Mouse (Mus musculus) intestine, embryonic 15.5 days (tissue): Measurements from ENCODE around the gene Arhgef2. TPM values are rescaled to one million over a fixed set of nuclear protein-coding genes. Genes with fewer than 3 reads are reported as not detected.

ENCODE experiments used
- ATAC-seq: fragments of 200-750 bp; cut with Nextera tagmentation; 2 replicates; pipeline ENCODE4 v1.8.0; 2017; ENCODE audit warnings: moderate TSS enrichment, moderate library complexity
- H3K27ac ChIP-seq: fragments of 300-500 bp; sonication (generic); 2 replicates; pipeline ENCODE4 v1.5.1; 2015; ENCODE audit warnings: mild to moderate bottlenecking, inconsistent platforms
- H3K27me3 ChIP-seq: fragments of 300-500 bp; sonication (generic); replicated peaks from 2 replicates; pipeline ENCODE4 v1.6.1; 2015; ENCODE audit warnings: inconsistent platforms
- H3K36me3 ChIP-seq: fragments of 300-500 bp; sonication (generic); 2 replicates; pipeline ENCODE4 v1.6.1; 2015; ENCODE audit warnings: inconsistent platforms
- H3K4me1 ChIP-seq: fragments of 300-500 bp; sonication (generic); replicated peaks from 2 replicates; pipeline ENCODE4 v1.6.1; 2015; ENCODE audit warnings: inconsistent platforms
- H3K4me2 ChIP-seq: fragments of 300-500 bp; sonication (generic); replicated peaks from 2 replicates; pipeline ENCODE4 v1.6.1; 2015; ENCODE audit warnings: mild to moderate bottlenecking, inconsistent platforms
- H3K4me3 ChIP-seq: fragments of 300-500 bp; sonication (generic); replicated peaks from 2 replicates; pipeline ENCODE4 v1.5.1; 2015; ENCODE audit warnings: inconsistent platforms
- H3K9ac ChIP-seq: fragments of 300-500 bp; sonication (generic); 2 replicates; pipeline ENCODE4 v1.6.1; 2015; ENCODE audit warnings: inconsistent platforms
- H3K9me3 ChIP-seq: fragments of 300-500 bp; sonication (generic); 2 replicates; pipeline ENCODE4 v1.6.1; 2016; ENCODE audit warnings: inconsistent platforms
- WGBS: fragments of 180-500 bp; shearing (Covaris S2); methylation state at CpG from one replicate; pipeline ENCODE4 v1.1.7; 2015; 5-methylcytosine and 5-hydroxymethylcytosine counted together
- polyA plus RNA-seq: library from polyadenylated mRNA; unstranded; fragments of >200 nt; fragmentation: Nextera tagmentation; extraction: Ambion mirVana; gene quantifications from 2 replicates; pipeline ENCODE4 v1.2.1, GENCODE M21; 2015

Arhgef2 gene
- polyA plus RNA-seq, 1 experiment from 2014 or later, result 60.4 TPM

DNA sequence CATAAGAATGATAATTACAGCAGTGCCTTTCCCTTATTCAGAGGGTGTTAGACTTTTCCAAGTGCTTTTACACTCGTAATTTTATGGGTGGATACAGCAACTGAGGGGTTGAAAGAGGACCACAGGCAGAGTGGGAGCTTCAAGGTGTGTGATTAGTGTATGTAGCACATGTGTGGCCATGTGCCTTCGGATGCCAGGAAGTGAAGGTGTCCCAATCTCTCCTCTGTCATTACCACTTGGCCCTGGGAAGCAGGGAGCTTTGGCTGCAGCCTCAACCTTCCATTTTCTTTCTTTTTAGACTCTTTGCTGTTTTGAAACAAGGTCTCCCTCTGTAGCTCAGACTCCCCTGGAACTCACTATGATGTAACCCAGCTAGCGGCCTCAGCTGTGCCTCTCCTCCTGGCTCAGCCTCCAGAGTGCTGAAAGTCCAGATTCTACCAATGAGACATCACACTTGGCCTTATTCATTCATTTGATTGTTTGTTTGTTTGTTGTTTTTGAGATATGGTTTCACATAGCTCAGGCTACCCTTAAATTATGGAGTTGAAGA is 11.3 kb downstream of the Arhgef2 start:
- ATAC-seq, result no peak
- H3K27me3 ChIP-seq, result no peaks in the 10 kb centered on the region
- H3K4me2 ChIP-seq, result peak overlapping the region; percentile 12; the same call in 1 of the 2 replicates
- WGBS, result 80% methylated on average over 3 of the region's 3 CpGs
- peaks cover 18% of the 10 kb centered on the region for H3K4me1 ChIP-seq
- no peak overlapping the region for H3K27ac ChIP-seq
- H3K9me3 ChIP-seq, result no peaks in the 10 kb centered on the region
- no peak overlapping the region for H3K9ac ChIP-seq
- no peaks in the 10 kb centered on the region for H3K36me3 ChIP-seq
- no peak overlapping the region for H3K4me3 ChIP-seq

DNA sequence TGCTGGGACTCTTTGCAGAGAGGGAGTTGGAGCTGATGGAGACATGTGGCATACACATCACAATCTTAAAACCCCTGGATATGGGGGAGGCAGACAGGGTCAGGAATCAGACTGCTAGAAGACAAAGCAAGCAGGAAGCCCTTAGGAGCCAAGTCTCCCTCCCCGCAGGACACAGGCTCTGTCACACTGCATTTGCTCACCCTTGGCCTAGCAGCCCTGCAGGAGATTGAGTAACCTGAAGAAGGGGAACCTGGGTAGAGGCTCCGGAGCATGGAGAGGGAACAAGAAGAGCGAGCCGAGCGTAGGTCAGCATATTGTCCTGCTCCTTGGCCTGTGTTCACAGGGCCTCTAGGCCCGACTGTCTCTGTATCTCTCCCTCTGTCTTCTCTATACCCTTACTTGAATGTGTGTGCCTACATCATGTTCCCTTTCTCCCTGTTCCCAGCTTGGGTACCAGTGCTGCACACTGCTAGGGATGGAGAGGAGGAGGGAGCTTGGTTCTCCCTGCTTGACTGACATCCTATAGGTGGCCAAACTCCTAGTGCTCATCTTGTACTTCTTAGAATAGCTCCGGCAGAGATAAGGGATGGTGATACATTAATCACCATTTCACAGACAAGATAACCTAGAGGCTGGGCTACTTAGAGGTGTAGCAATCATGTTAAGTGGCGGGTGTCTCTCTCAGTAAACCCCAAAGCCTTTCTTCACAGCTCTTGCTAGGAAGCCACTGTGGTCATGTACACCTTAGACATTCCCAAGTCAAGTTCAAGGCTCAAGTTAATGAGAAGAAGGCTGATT is 12.5 kb downstream of the Arhgef2 start:
- 69% methylated on average over 8 of the region's 8 CpGs for whole genome bisulfite sequencing
- Histone ChIP-seq H3K4me3 (no peak overlapping the region), H3K9me3 (no peaks in the 10 kb centered on the region), H3K9ac (no peak overlapping the region), H3K4me2 (no peak overlapping the region), H3K27ac (no peak overlapping the region), H3K4me1 (peaks cover 23% of the 10 kb centered on the region), H3K36me3 (no peaks in the 10 kb centered on the region), H3K27me3 (no peaks in the 10 kb centered on the region)
- ATAC-seq, result no peak

GRCm38 (mm10) chr3:88619113-88620097 is 13.6 kb downstream of the Arhgef2 start:
- Histone ChIP-seq H3K4me3 (no peak overlapping the region), H3K4me1 (peaks cover 34% of the 10 kb centered on the region), H3K4me2 (no peak overlapping the region), H3K27me3 (no peaks in the 10 kb centered on the region), H3K27ac (no peak overlapping the region), H3K36me3 (no peaks in the 10 kb centered on the region), H3K9ac (no peak overlapping the region), H3K9me3 (no peaks in the 10 kb centered on the region)
- WGBS, result 62% methylated on average over 9 of the region's 9 CpGs
- no peak for ATAC-seq

DNA sequence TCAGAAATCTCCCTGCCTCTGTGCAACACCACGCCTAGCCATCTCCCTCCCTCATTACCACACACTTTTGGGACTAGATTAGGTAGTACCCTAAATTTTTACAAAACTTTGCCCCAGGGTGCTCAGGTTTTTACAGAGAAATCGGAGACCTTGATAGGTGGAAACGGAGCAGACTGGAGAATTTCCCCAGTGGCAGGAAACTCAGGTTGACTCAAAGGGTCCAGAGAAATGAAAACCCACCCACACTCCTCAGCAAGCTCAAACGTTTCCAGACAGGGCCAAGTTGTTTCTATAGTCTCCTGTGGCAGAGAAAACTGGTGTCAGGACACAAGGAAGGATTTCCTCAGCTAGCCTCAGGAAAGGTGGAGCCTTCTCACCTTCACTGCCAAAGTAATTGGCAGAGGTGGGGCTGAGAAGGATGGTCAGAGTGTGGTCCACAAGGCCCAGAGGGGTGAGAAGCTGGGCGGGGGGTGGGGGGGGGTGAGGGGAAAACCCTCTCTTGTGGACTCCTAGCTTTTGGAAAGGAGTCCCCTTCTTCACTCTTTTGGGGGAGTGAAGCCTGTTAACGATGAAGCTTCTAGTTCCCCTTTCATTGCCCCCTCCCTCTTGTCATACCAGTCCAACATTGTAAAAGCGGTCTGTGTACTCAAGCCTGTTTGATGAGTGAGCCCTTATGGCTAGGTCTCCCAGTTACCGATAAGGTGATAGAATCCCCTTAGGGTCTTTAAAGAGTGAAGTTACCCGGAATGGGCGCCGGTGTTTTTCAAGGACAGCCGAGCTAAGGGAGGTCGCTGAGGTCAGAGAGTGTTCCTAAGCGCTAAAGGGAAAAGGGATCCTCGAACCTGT is 14.6 kb downstream of the Arhgef2 start:
- peak overlapping the region; percentile 95 for H3K9ac ChIP-seq
- H3K36me3 ChIP-seq, result no peaks in the 10 kb centered on the region
- H3K4me3 ChIP-seq, result peak overlapping the region; percentile 93
- no peaks in the 10 kb centered on the region for H3K9me3 ChIP-seq
- H3K4me1 ChIP-seq, result peaks cover 37% of the 10 kb centered on the region
- H3K27ac ChIP-seq, result peak overlapping the region; percentile 95
- ATAC-seq, result peak; percentile 14; the same call in 1 of the 2 replicates
- peak overlapping the region; percentile 79 for H3K4me2 ChIP-seq
- H3K27me3 ChIP-seq, result no peaks in the 10 kb centered on the region
- WGBS, result 17% methylated on average over 15 of the region's 15 CpGs

DNA sequence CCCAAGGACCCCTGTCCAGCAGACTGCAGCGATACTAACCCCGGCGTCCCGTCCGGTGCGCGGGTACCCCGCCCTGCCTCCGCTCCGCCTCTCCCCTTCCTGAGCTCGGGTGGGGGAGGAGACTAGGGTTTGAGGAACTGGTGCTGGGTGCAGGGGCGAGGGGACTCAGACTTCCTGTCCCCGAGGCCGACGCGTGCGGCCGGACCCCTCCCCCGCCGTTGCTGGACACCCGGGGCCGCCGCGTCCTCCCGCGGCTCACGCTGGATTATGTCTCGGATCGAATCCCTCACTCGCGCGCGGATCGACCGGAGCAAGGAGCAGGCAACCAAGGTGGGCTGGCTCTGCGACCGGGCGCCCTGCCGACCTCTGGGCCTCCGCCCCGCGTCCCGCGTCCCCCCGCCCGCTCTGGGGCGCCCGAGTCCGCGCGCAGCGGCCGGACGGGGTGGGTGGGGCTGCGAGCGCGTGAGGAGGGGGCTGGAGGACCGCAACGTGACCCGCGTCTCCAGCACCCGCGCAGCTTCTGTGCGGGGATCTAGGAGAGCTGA is 15.3 kb downstream of the Arhgef2 start:
- no peaks in the 10 kb centered on the region for H3K36me3 ChIP-seq
- H3K9me3 ChIP-seq, result no peaks in the 10 kb centered on the region
- H3K4me1 ChIP-seq, result peaks cover 37% of the 10 kb centered on the region
- H3K4me3 ChIP-seq, result peak overlapping the region; percentile 93
- under 1% methylated on average over 64 of the region's 64 CpGs for WGBS
- no peaks in the 10 kb centered on the region for H3K27me3 ChIP-seq
- ATAC-seq, result peak; percentile 79
- H3K4me2 ChIP-seq, result peak overlapping the region; percentile 79
- H3K9ac ChIP-seq, result peak overlapping the region; percentile 95
- peak overlapping the region; percentile 95 for H3K27ac ChIP-seq

DNA sequence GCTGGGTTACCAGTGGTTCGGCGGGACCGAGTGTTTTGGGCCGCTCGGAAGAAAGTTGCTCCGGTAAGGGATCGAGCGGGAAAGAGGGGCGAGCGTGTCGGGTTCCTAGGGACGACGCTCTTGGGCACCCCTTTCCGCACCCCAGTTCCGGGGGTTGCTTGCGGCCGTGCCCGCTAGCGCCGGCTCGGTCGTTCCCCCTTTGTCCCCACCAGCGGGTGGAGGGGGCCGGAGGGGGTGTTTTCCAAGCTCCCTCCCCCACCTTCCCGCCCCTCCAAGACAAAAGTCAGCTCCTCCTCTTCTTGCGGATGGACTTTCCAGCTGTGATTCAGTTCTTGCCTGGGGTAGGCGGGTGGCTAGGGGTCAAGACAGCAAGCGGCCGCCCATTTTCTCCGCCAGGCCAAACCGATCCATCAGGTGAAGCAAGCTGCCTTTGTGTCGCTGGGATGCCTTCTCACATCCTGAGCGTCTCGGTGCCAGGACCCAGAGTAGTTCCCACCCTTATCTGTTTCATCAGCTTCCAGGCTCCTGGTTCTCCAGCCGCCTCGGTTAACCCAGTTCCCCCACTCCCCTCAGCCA is 15.9 kb downstream of the Arhgef2 start:
- Histone ChIP-seq H3K4me1 (peaks cover 38% of the 10 kb centered on the region), H3K9me3 (no peaks in the 10 kb centered on the region), H3K4me3 (peak overlapping the region; percentile 93), H3K27me3 (no peaks in the 10 kb centered on the region), H3K27ac (peak overlapping the region; percentile 95), H3K9ac (peak overlapping the region; percentile 95), H3K36me3 (no peaks in the 10 kb centered on the region), H3K4me2 (peak overlapping the region; percentile 79)
- under 1% methylated on average over 36 of the region's 36 CpGs for WGBS
- peak; percentile 34 for ATAC-seq

DNA sequence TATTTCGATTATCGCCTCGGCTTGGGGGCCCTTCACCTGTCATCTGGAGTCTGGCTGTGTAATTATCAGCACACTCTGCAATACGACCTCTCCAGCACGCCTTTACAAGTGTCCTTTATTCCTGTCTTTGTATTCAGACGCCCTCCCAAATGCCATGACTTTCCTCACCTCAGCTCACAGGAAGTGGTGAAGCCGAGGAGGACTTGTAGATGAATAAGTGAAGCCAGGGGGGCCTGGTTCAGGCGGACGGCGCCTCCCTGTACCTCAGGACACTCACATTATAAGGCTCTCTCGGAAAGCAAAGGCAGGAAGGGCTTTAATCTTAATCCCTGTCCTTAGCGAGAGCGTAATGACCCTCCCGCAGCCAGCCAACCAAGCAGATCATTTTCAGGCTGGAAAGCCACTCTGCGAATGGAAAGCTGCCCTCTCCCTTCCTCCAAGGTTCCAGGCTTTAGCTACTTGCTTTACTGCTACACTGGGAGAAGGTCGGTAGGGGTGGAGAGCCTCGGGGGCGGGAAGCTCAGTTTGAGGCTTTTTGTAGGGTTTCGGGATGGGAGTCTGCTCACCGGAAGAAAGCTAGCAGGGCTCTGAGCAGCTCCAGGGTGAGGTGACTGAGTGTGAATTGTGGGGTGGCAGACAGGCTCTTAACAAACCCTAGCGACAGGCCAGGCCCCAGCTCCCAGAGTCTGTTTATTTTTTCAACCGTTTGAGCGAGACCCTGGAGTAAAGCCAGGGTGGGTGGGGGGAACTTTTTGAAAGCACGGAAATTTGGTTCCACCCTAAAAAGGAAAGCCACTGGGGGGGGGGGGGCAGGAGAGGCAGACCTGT is 16.6 kb downstream of the Arhgef2 start:
- no peaks in the 10 kb centered on the region for H3K36me3 ChIP-seq
- under 1% methylated on average over 24 of the region's 24 CpGs for WGBS
- H3K27me3 ChIP-seq, result no peaks in the 10 kb centered on the region
- peak overlapping the region; percentile 95 for H3K27ac ChIP-seq
- H3K9me3 ChIP-seq, result no peaks in the 10 kb centered on the region
- H3K9ac ChIP-seq, result peak overlapping the region; percentile 95
- peak overlapping the region; percentile 79 for H3K4me2 ChIP-seq
- H3K4me1 ChIP-seq, result peaks cover 36% of the 10 kb centered on the region
- peak; percentile 2; the same call in 1 of the 2 replicates for ATAC-seq
- H3K4me3 ChIP-seq, result peak overlapping the region; percentile 93

- Histone ChIP-seq H3K4me2 (peak overlapping the region; percentile 79), H3K4me3 (peak overlapping the region; percentile 93), H3K27ac (peak overlapping the region; percentile 95), H3K27me3 (no peaks in the 10 kb centered on the region), H3K9ac (peak overlapping the region; percentile 95), H3K4me1 (peaks cover 36% of the 10 kb centered on the region), H3K9me3 (no peaks in the 10 kb centered on the region), H3K36me3 (no peaks in the 10 kb centered on the region)
- peak; percentile 40; the same call in 1 of the 2 replicates for ATAC-seq
- 0% methylated on average over 6 of the region's 6 CpGs for WGBS
Observed at GRCm38 (mm10) chr3:88622941-88623345, 17.2 kb downstream of the Arhgef2 start.

- Histone ChIP-seq H3K4me1 (peaks cover 36% of the 10 kb centered on the region), H3K4me2 (peak overlapping the region; percentile 79), H3K36me3 (no peaks in the 10 kb centered on the region), H3K9ac (peak overlapping the region; percentile 95), H3K27ac (peak overlapping the region; percentile 95), H3K9me3 (no peaks in the 10 kb centered on the region), H3K27me3 (no peaks in the 10 kb centered on the region), H3K4me3 (peak overlapping the region; percentile 93)
- WGBS, result 3% methylated on average over 15 of the region's 15 CpGs
- ATAC-seq, result 0 out of 2 replicates have a peak, but pooled peaks have one; percentile 0
Observed at GRCm38 (mm10) chr3:88623346-88624135, 17.8 kb downstream of the Arhgef2 start.

- peak overlapping the region; percentile 95; the same call in 1 of the 2 replicates for H3K9ac ChIP-seq
- H3K27ac ChIP-seq, result peak overlapping the region; percentile 95
- peak overlapping the region; percentile 93 for H3K4me3 ChIP-seq
- no peaks in the 10 kb centered on the region for H3K27me3 ChIP-seq
- 16% methylated on average over 4 of the region's 4 CpGs for WGBS
- H3K4me1 ChIP-seq, result peaks cover 36% of the 10 kb centered on the region
- peaks cover 3% of the 10 kb centered on the region; the same call in 1 of the 2 replicates for H3K36me3 ChIP-seq
- peak overlapping the region; percentile 79 for H3K4me2 ChIP-seq
- ATAC-seq, result no peak
- H3K9me3 ChIP-seq, result no peaks in the 10 kb centered on the region
Observed at GRCm38 (mm10) chr3:88624324-88624723, 18.6 kb downstream of the Arhgef2 start.
